Mouse (Mus musculus) embryonic facial prominence, embryonic 11.5 days (tissue): ENCODE results near the gene Zmym2. TPM values are rescaled to one million over a fixed set of nuclear protein-coding genes. Genes with fewer than 3 reads are reported as not detected.

ENCODE experiments used
- ATAC-seq: fragments of 200-750 bp; cut with Nextera tagmentation; replicated peaks from 2 replicates; pipeline ENCODE4 v1.8.0; 2017; ENCODE audit warnings: low read depth; ENCODE audit not compliant: insufficient number of reproducible peaks, low FRiP score, low TSS enrichment
- DNase-seq: peaks from one replicate; pipeline ENCODE4 v3.0.0-alpha.2; 2015; ENCODE audit warnings: low spot score
- H3K27ac ChIP-seq: fragments of 300-500 bp; sonication (generic); replicated peaks from 2 replicates; pipeline ENCODE4 v1.5.1; 2014; ENCODE audit warnings: mild to moderate bottlenecking, low read depth, low read length, control low read depth
- H3K27me3 ChIP-seq: fragments of 300-500 bp; sonication (generic); 2 replicates; pipeline ENCODE4 v1.6.1; 2014; ENCODE audit warnings: mild to moderate bottlenecking, low read length, moderate library complexity, mixed read lengths; ENCODE audit not compliant: control insufficient read depth, insufficient read depth
- H3K36me3 ChIP-seq: fragments of 300-500 bp; sonication (generic); replicated peaks from 2 replicates; pipeline ENCODE4 v1.6.1; 2014; ENCODE audit warnings: low read depth, mild to moderate bottlenecking, low read length, moderate library complexity, mixed read lengths; ENCODE audit not compliant: control insufficient read depth, insufficient read depth
- H3K4me1 ChIP-seq: fragments of 300-500 bp; sonication (generic); 2 replicates; pipeline ENCODE4 v1.6.1; 2014; ENCODE audit warnings: low read length, mixed read lengths; ENCODE audit not compliant: control insufficient read depth, insufficient read depth
- H3K4me2 ChIP-seq: fragments of 300-500 bp; sonication (generic); 2 replicates; pipeline ENCODE4 v1.6.1; 2014; ENCODE audit warnings: low read depth, mild to moderate bottlenecking, control low read depth, low read length, moderate library complexity
- H3K4me3 ChIP-seq: fragments of 300-500 bp; sonication (generic); 2 replicates; pipeline ENCODE4 v1.5.1; 2014; ENCODE audit warnings: low read depth, low read length, control low read depth
- H3K9ac ChIP-seq: fragments of 300-500 bp; sonication (generic); replicated peaks from 2 replicates; pipeline ENCODE4 v1.6.1; 2014; ENCODE audit warnings: mild to moderate bottlenecking, control low read depth, low read length
- H3K9me3 ChIP-seq: fragments of 300-500 bp; sonication (generic); replicated peaks from 2 replicates; pipeline ENCODE4 v1.6.1; 2016; ENCODE audit warnings: mild to moderate bottlenecking, low read length, inconsistent platforms, mixed read lengths; ENCODE audit not compliant: control insufficient read depth
- WGBS: fragments of 180-500 bp; shearing (Covaris S2); extraction: QIAGEN DNeasy Blood & Tissue Kit; methylation state at CpG from one replicate; pipeline ENCODE4 v1.1.7; 2014; 5-methylcytosine and 5-hydroxymethylcytosine counted together
- polyA plus RNA-seq: library from polyadenylated mRNA; unstranded; fragments of >200 nt; fragmentation: Nextera tagmentation; extraction: Ambion mirVana; gene quantifications from 2 replicates; pipeline ENCODE4 v1.2.1, GENCODE M21; 2014

Gene Zmym2
- polyA plus RNA-seq, 1 experiment from 2014 or later, result 65.3 TPM

DNA sequence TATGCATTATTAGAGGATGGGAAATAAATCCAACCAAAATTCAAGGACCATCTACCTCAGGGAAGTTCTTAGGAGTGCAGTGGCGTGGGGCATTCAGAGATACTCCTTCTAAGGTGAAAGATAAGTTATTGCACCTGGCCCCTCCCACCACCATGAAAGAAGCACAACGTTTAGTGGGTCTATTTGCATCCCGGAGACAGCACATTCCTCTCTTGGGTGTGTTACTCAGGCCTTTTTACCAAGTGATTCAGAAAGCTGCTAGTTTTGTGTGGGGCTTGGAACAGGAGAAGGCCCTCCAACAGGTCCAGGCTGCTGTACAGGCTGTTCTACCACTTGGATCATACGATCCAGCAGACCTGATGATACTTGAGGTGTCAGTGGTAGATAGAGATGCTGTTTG is 102.2 kb downstream of the Zmym2 start:
- H3K27ac ChIP-seq, result no peak overlapping the region
- ATAC-seq (no peak), DNase-seq (no peak)
- H3K4me2 ChIP-seq, result no peak overlapping the region
- no peak overlapping the region for H3K4me3 ChIP-seq
- no peak overlapping the region for H3K9ac ChIP-seq
- no peaks in the 10 kb centered on the region for H3K9me3 ChIP-seq
- 81% methylated on average over 4 of the region's 4 CpGs for WGBS
- no peaks in the 10 kb centered on the region for H3K4me1 ChIP-seq
- H3K36me3 ChIP-seq, result no peaks in the 10 kb centered on the region
- H3K27me3 ChIP-seq, result no peaks in the 10 kb centered on the region

Other genes with a start within 250 kb of the Zmym2 start
- 31.9 and 34.8 TPM in 2 replicates for gene Mphosph8, start 218.4 kb upstream of the Zmym2 start, polyA plus RNA-seq
- 59.6 and 60.2 TPM in 2 replicates for gene Pspc1, start 108.3 kb upstream of the Zmym2 start, polyA plus RNA-seq
- gene Zmym5, start 74.9 kb upstream of the Zmym2 start, polyA plus RNA-seq, result 24.2 and 26.2 TPM in 2 replicates
- 0.34 and 3.1 TPM in 2 replicates for gene Gja3, start 171.4 kb downstream of the Zmym2 start, polyA plus RNA-seq
- gene Gjb2, start 218.0 kb downstream of the Zmym2 start, polyA plus RNA-seq, result 25.0 and 28.7 TPM in 2 replicates
- gene Gm4491, start 229.2 kb downstream of the Zmym2 start, polyA plus RNA-seq, result not detected in 2 replicates
- gene Gjb6, start 247.0 kb downstream of the Zmym2 start, polyA plus RNA-seq, result 7.6 and 8.0 TPM in 2 replicates